Mouse (Mus musculus) lung, postnatal 25 days (tissue): ENCODE data around the gene Tssk3.
A peak's percentile ranks its signal among the peaks of the same experiment; 100 is the strongest.
"Not testable (repeated sequence)": the region's sequence is repeated elsewhere in the genome, so short reads cannot be mapped to it uniquely, and the experiment has no call there.

ENCODE experiments used
- DNase-seq: peaks from one replicate; pipeline ENCODE4 v3.0.0; 2022; ENCODE audit warnings: low spot score

Gene Tssk3

GRCm38 (mm10) chr4:129500607-129501566 is 10.1 kb upstream of the Tssk3 start:
- peak; percentile 92 for DNase-seq

GRCm38 (mm10) chr4:129500017-129500416 is 9.2 kb upstream of the Tssk3 start:
- DNase-seq: no peak

- no peak for DNase-seq
Measured at GRCm38 (mm10) chr4:129498941-129499340, 8.1 kb upstream of the Tssk3 start.

- peak; percentile 49 for DNase-seq
Measured at GRCm38 (mm10) chr4:129496631-129497030, 5.8 kb upstream of the Tssk3 start.

GRCm38 (mm10) chr4:129495672-129496562 is 5.1 kb upstream of the Tssk3 start:
- DNase-seq: peak; percentile 25

- DNase-seq: no peak
Measured at GRCm38 (mm10) chr4:129494681-129495080, 3.9 kb upstream of the Tssk3 start.

- no peak for DNase-seq
Measured at GRCm38 (mm10) chr4:129481090-129481489, 9.7 kb downstream of the Tssk3 start.

- DNase-seq: no peak
Measured at GRCm38 (mm10) chr4:129479863-129480262, 11.0 kb downstream of the Tssk3 start.

GRCm38 (mm10) chr4:129476047-129476446 is 14.8 kb downstream of the Tssk3 start:
- DNase-seq: no peak

- DNase-seq: no peak
Measured at GRCm38 (mm10) chr4:129464286-129464815, 26.5 kb downstream of the Tssk3 start.

- DNase-seq: no peak
Measured at GRCm38 (mm10) chr4:129463097-129464059, 27.4 kb downstream of the Tssk3 start.

GRCm38 (mm10) chr4:129462118-129462517 is 28.7 kb downstream of the Tssk3 start:
- DNase-seq: no peak

- peak; percentile 100 for DNase-seq
Measured at GRCm38 (mm10) chr4:129461183-129461960, 29.4 kb downstream of the Tssk3 start, which contains the start of gene Bsdc1. TSS of gene Bsdc1 (plus strand) at chr4:129461581.

GRCm38 (mm10) chr4:129460827-129461182 is 30.0 kb downstream of the Tssk3 start:
- DNase-seq: no peak

- DNase-seq: no peak
Measured at GRCm38 (mm10) chr4:129459726-129460125, 31.1 kb downstream of the Tssk3 start.

GRCm38 (mm10) chr4:129457311-129457710 is 33.5 kb downstream of the Tssk3 start:
- DNase-seq: not testable (repeated sequence)

GRCm38 (mm10) chr4:129456126-129456525 is 34.7 kb downstream of the Tssk3 start:
- no peak for DNase-seq

- peak; percentile 85 for DNase-seq
Measured at GRCm38 (mm10) chr4:129455265-129455664, 35.6 kb downstream of the Tssk3 start.

- DNase-seq: no peak
Measured at GRCm38 (mm10) chr4:129451471-129452169, 39.2 kb downstream of the Tssk3 start.

- no peak for DNase-seq
Measured at GRCm38 (mm10) chr4:129450851-129451250, 40.0 kb downstream of the Tssk3 start.
